Mouse (Mus musculus) inflammation-experienced regulatory T-cells, adult 6 months (primary cell): Measurements from ENCODE around the gene Nceh1. TPM values are rescaled to one million over a fixed set of nuclear protein-coding genes. Genes with fewer than 3 reads are reported as not detected.

ENCODE experiments used
- polyA plus RNA-seq, 3 experiments: library from polyadenylated mRNA; unstranded; fragments of 100-300 nt; shearing (Covaris generic); gene quantifications; one replicate each; pipeline ENCODE4 v1.2.1; 2017

The Nceh1 gene
- polyA plus RNA-seq, 3 experiments from 2014 or later: 21.0 to 33.3 (median 22.7) TPM

Other genes starting within 250 kb of the Nceh1 start
- 10 to 100 TPM in 1 of 3 experiments, 1 to 10 TPM in 2; 4.0 to 37.2 (median 6.3) TPM for gene Ect2, start 29.1 kb upstream of the Nceh1 start, polyA plus RNA-seq
- gene Tnfsf10, start 134.1 kb downstream of the Nceh1 start, polyA plus RNA-seq: 10 to 100 TPM; 17.7 to 30.1 (median 22.4) TPM
- gene Ghsr, start 188.4 kb downstream of the Nceh1 start, polyA plus RNA-seq: not detected